Mouse (Mus musculus) Patski (cell line): Measurements from ENCODE around the gene Emx2. TPM values are rescaled to one million over a fixed set of nuclear protein-coding genes. Genes with fewer than 3 reads are reported as not detected.

Experiments used
- ATAC-seq: fragments of 100-300 bp; one replicate; pipeline ENCODE4 v1.8.0; 2021
- CTCF ChIA-PET: fragments of 350-600 bp; sonication (Branson Sonifier 250); formaldehyde crosslinking; loops from one replicate; lab custom pipeline; 2022; ENCODE audit warnings: inconsistent platforms; lab: Charles Lee
- POLR2A ChIA-PET: fragments of 350-600 bp; sonication (Branson Sonifier 250); formaldehyde crosslinking; loops from one replicate; lab custom pipeline; 2022; ENCODE audit warnings: antibody characterized with exemption, inconsistent platforms; lab: Charles Lee
- DNase-seq: peaks from one replicate; pipeline ENCODE4 v3.0.0-alpha.2; 2011; ENCODE audit warnings: low read depth, low spot score
- H3K27me3 ChIP-seq: fragments of 371-371 bp; one replicate; pipeline ENCODE4 v1.5.1; 2021
- CTCF ChIP-seq: fragments of 100-300 bp; IDR thresholded peaks from one replicate; pipeline ENCODE4 v1.5.1; 2021
- in situ Hi-C: fragments of 300-500 bp; cut with MboI; formaldehyde crosslinking; loops from 3 replicates; pipeline ENCODE4 v1.11.1; 2018; ENCODE audit warnings: low pct_unique_long_range_greater_than_20kb, mixed read lengths
- polyA plus RNA-seq: library from polyadenylated mRNA; unstranded; gene quantifications from one replicate; pipeline ENCODE4 v1.2.3, GENCODE M21; 2021

Gene Emx2
- polyA plus RNA-seq, 1 experiment from 2014 or later = 49.2 TPM

DNA sequence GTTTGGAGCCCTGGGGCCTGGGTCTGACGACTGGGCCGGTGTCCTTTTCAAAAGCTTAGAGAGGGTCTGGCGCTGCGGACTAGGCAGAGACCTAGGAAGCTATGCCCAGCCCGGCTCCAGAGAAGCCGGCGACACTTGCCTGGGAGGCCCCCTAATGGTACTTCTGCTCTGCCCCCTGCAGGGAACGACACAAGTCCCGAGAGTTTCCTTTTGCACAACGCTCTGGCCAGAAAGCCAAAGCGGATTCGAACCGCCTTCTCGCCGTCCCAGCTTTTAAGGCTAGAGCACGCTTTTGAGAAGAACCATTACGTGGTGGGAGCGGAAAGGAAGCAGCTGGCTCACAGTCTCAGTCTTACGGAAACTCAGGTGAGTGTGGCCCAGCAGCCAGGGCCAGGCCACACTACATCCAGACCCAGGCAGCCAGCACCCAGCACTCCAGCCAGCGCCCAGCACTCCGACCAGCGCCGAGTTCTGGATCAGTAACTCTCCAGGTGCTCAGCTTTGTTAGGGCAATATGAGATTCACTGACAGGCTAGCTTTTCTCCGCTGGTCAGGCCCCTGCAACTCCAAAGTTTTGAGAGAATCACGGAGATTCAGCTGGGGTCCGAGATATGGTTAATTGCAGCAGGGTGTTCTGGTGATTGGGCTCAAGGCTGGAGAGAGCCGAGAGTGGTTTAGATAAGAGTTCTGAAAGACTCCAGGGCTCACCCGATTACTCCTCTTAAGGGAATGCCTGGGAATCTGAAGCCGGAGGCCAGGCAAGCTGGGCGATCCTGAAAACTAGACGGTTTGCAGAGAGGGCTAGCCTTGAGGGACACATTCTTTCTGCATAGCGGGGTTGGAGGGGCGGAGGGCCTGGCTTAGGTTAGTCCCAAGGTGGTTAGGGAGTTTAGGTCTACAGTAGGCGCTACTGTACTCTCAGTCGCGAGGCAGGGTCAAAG lies 3.6 kb downstream of the Emx2 start:
- DNase-seq (no peak), ATAC-seq (no peak)
- no peak for TF ChIP-seq CTCF
- ChIA-PET POLR2A (interaction anchor here (0.6 to 1.3 kb wide), 7 partner anchors 11 to 686 kb away, joined by 3 to 4 read pairs (median 3); no protein-coding TSS in a partner anchor), CTCF (interaction anchor here (1.1 to 1.5 kb wide), 6 partner anchors 269 to 685 kb away, joined by 3 to 4 read pairs (median 3); partner anchors contain the start of gene Rab11fip2)
- in situ Hi-C loops = loop anchor here (5.0 to 10.0 kb wide), 3 partner anchors 123 to 681 kb away; partner anchors contain the start of gene Rab11fip2
- no peaks in the 10 kb centered on the region for H3K27me3 ChIP-seq

DNA sequence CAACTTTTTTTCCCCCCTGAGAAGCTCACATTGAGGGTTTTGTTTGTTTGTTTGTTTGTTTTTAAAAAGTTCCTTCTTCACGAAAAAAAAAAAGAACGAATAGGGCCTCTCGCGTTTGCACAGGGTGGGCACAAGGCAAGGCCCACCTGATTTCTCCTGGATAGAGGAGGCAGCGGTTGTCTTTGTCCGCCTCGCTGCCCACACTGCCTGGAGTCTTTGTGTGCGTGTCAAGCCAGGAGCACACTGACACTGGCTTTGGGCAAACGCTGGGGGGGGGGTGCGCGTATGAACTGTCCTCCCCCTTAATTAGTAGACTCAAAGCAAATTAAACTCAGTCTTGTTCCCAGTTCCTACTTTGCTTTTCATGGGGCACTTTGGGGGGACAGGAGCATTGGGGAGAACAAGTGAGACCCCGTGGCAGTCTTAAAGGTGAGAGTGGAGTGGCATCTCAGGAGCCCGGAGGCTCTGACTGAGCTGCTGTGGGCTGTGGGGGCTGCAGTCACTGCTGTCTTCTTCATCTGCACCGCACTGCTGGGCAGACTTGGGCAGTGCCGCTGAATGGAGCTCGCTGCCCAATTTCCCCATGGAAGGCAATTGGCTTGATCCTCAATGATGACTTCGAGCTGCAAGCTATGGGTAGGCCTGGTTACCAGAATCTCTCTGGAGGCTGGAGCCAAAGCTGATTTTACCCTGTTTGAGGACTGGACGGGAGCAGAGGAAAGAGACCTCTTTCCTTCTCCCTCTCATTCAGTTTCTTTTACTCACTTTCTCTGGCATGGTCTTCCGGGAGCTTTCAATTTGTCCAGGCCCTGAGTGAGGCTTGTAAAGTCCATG lies 4.5 kb downstream of the Emx2 start:
- no peaks in the 10 kb centered on the region for H3K27me3 ChIP-seq
- in situ Hi-C loops = loop anchor here (5.0 to 10.0 kb wide), 3 partner anchors 122 to 680 kb away; partner anchors contain the start of gene Rab11fip2
- TF ChIP-seq CTCF = no peak
- CTCF ChIA-PET = interaction anchor here (1.3 to 1.5 kb wide), 4 partner anchors 268 to 681 kb away, joined by 3 to 4 read pairs (median 4); partner anchors contain the start of gene Rab11fip2
- ATAC-seq (no peak), DNase-seq (no peak)
- POLR2A ChIA-PET = interaction anchor here (0.6 to 1.3 kb wide), 5 partner anchors 10 to 685 kb away, joined by 3 to 4 read pairs (median 3); no protein-coding TSS in a partner anchor

DNA sequence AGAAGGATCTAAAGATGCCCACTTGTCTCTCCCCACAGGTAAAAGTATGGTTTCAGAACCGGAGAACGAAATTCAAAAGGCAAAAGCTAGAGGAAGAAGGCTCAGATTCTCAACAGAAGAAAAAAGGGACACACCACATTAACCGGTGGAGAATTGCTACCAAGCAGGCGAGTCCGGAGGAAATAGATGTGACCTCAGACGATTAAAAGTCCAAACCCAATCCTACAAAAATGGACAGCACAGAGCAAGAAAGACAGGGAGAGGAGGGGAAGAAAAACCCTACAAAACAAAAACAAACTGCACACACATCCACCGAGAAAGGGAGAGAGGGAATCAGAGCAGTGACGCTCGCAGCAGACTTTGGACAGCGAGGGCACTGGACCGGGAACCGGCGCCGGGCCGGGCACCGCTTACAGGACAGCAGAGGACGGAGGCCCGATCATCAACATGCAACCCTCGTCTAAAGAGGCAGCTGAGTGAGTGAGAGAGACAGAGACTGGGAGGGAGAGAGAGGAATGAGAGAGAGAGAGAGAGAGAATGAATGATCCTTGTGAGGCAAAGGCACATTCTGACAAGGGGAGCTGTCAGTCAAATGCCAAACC lies 5.8 kb downstream of the Emx2 start:
- in situ Hi-C loops = loop anchor here (5.0 to 10.0 kb wide), 3 partner anchors 121 to 678 kb away; partner anchors contain the start of gene Rab11fip2
- no peak for ATAC-seq
- no peaks in the 10 kb centered on the region for H3K27me3 ChIP-seq
- ChIA-PET CTCF (interaction anchor here (0.6 kb wide), 1 partner anchor 478 kb away, joined by 3 read pairs; no protein-coding TSS in a partner anchor), POLR2A (interaction anchor here (0.5 kb wide), 1 partner anchor 595 kb away, joined by 3 read pairs; no protein-coding TSS in a partner anchor)
- DNase-seq = no peak
- no peak for TF ChIP-seq CTCF

DNA sequence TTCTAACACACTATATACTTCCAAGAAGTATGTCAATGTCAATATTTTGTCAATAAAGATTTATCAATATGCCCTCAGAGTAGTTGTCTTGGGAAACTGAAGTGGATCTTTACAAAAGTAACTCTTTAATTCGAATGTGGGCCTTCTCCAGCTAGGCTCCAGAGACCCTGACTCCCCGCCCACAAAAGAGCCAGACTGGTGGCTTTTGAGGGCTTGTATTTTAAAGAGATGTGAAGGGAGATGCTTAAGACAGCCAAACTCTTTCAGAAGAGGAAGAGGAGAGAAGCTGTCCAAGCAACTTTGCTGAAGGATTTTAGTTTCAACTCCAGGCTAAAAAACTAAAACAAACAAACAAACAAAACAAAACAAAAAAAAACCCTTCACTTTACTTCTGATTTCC lies 7.1 kb downstream of the Emx2 start:
- ChIA-PET CTCF (no interaction called here), POLR2A (no interaction called here)
- in situ Hi-C loops = loop anchor here (10.0 kb wide), 1 partner anchor 120 kb away; no protein-coding TSS in a partner anchor
- DNase-seq (no peak), ATAC-seq (no peak)
- no peak for TF ChIP-seq CTCF
- H3K27me3 ChIP-seq = no peaks in the 10 kb centered on the region

DNA sequence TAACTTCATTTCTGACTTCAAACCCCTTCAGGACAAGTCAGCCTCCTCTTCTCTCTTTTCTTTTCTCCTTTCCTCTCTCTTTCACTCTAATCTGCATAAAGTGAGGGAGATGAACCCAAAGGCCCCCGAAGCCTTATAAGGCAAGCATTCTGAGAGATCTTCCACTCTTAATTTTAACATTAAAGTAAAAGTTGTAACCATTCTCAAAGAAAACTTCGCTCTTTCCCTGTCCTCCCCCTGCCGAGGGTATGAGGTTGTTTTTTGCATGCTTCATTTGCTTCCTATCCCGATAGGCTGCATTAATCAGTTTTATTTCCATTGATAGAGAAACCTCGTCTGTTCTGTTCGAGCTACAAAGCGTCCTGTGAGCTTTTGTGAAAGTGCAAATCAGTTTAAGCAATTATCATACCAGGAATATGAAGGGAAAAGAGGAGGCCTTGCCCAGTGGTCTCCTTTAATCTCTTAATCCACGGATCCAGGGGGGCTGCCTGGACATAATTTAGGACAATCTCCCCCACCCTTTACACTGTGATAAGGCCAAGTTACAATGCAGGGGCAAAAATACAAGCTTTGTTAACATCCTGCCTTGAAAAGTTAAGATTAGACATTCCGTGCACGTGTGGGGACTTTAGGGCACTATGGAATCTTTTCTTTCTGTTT lies 7.7 kb downstream of the Emx2 start:
- POLR2A ChIA-PET = interaction anchor here (0.5 kb wide), 1 partner anchor 159 kb away, joined by 3 read pairs; no protein-coding TSS in a partner anchor
- CTCF ChIA-PET = interaction anchor here (1.3 kb wide), 1 partner anchor 122 kb away, joined by 3 read pairs; no protein-coding TSS in a partner anchor
- no peak for TF ChIP-seq CTCF
- in situ Hi-C loops = loop anchor here (10.0 kb wide), 1 partner anchor 119 kb away; no protein-coding TSS in a partner anchor
- ATAC-seq = no peak
- no peak for DNase-seq
- no peaks in the 10 kb centered on the region for H3K27me3 ChIP-seq

DNA sequence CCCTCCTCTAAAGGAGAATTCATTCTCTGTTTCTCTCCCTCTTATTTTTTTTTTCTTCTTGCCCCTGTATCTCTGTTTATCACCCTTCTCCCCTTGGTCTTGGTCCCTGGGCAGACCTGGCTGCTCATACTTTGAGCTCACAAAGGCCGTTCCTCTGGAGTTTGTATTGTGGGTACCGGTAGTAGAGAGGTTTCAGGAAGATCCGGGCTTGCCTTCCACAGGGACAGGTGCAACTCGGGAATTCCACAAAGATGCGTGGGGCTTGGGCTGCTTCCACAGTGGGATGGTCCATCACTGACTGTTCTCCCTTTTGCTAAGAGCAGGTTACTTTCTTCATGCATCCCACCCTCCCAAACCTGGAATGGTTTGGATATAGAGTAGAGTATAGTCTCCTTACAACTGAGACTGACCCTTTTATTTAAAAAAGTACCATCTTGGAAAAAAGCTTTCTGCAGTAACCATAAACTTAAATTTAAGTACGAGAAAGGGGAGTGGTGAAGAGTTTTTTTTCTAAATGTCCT lies 8.3 kb downstream of the Emx2 start:
- ChIA-PET CTCF (interaction anchor here (0.7 to 1.3 kb wide), 3 partner anchors 10 to 160 kb away, joined by 3 read pairs; no protein-coding TSS in a partner anchor), POLR2A (interaction anchor here (0.5 to 0.8 kb wide), 4 partner anchors 9 to 681 kb away, joined by 3 to 6 read pairs (median 3); partner anchors contain the start of gene Emx2)
- in situ Hi-C loops = loop anchor here (10.0 kb wide), 1 partner anchor 118 kb away; no protein-coding TSS in a partner anchor
- no peak for ATAC-seq
- DNase-seq = no peak
- H3K27me3 ChIP-seq = no peaks in the 10 kb centered on the region
- no peak for TF ChIP-seq CTCF

DNA sequence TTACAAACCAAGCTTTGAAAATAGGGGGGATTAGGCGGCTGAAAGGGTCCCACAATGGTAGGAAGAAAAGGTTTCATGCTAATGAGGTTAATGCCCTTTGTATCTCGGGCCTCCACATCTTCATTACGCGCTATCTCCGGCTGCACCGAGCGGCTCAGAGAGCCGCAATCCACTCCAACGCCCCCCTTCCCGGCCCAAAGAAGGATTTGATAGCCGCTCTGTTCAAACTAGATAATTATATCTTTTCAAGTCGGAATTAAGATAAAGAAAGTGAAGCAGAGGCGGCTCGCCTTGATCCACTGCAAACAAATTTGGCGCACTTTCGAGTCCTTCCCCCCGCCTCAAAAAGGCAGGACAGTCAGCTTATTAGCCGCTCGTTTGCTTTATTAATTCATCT lies 8.8 kb downstream of the Emx2 start:
- DNase-seq (no peak), ATAC-seq (no peak)
- in situ Hi-C loops = loop anchor here (10.0 kb wide), 1 partner anchor 118 kb away; no protein-coding TSS in a partner anchor
- ChIA-PET CTCF (interaction anchor here (0.7 to 1.3 kb wide), 3 partner anchors 9 to 159 kb away, joined by 3 read pairs; no protein-coding TSS in a partner anchor), POLR2A (interaction anchor here (0.6 to 0.8 kb wide), 3 partner anchors 9 to 681 kb away, joined by 3 to 6 read pairs (median 3); partner anchors contain the start of gene Emx2)
- TF ChIP-seq CTCF = no peak
- H3K27me3 ChIP-seq = no peaks in the 10 kb centered on the region

DNA sequence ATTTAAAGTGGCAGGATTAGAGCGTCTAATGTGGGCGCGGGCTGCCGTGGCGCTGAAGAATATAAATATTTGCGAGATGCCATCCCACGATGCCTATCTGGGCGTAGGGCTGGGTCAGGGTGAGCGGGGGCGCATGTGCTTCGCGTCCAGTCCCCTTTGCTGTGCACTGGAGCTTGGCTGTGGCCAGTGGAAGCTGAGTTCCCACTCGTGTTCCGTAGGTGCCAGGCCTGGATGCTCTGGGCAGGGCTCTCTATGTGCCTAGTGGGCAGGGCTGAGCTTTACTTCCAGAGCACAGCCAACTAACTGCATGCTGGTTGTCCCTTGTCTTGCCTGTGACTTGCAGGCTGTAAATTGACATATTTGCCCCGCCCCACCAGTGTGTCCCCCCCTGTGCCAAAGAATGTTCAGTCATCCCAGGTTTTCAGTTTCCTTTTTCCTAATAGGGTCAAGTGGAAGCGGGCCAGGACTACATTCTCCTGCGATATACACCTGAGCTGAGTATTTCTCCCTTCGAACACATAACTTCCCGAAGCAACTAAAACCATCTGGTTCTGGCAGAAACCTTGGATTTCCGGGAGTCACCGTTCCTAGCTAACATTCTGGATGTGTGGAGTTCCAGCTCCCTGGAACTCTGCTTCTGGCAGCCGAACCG lies 9.4 kb downstream of the Emx2 start:
- ATAC-seq (no peak), DNase-seq (no peak)
- CTCF ChIA-PET = interaction anchor here (0.9 to 1.3 kb wide), 2 partner anchors 8 to 676 kb away, joined by 3 read pairs; no protein-coding TSS in a partner anchor
- POLR2A ChIA-PET = interaction anchor here (0.7 to 1.4 kb wide), 3 partner anchors 86 to 413 kb away, joined by 3 read pairs; no protein-coding TSS in a partner anchor
- H3K27me3 ChIP-seq = no peaks in the 10 kb centered on the region
- TF ChIP-seq CTCF = no peak
- in situ Hi-C loops = loop anchor here (10.0 kb wide), 1 partner anchor 117 kb away; no protein-coding TSS in a partner anchor
